Mouse (Mus musculus): ENCODE measurements around the gene Aass.

Gene Aass

GRCm38 (mm10) chr6:23048836-23049235 is 84.0 kb downstream of the Aass start:
- DNase-seq: no peak

- DNase-seq: no peak
These were observed 104.5 kb downstream of the Aass start for GRCm38 (mm10) chr6:23028251-23028650.
